Mouse (Mus musculus): ENCODE measurements around the gene Rack1. TPM values are rescaled to one million over a fixed set of nuclear protein-coding genes. Genes with fewer than 3 reads are reported as not detected.

Gene Rack1
- total and polyA plus RNA-seq, 3 experiments, result 3,744 to 6,330 (median 5,265) TPM

DNA sequence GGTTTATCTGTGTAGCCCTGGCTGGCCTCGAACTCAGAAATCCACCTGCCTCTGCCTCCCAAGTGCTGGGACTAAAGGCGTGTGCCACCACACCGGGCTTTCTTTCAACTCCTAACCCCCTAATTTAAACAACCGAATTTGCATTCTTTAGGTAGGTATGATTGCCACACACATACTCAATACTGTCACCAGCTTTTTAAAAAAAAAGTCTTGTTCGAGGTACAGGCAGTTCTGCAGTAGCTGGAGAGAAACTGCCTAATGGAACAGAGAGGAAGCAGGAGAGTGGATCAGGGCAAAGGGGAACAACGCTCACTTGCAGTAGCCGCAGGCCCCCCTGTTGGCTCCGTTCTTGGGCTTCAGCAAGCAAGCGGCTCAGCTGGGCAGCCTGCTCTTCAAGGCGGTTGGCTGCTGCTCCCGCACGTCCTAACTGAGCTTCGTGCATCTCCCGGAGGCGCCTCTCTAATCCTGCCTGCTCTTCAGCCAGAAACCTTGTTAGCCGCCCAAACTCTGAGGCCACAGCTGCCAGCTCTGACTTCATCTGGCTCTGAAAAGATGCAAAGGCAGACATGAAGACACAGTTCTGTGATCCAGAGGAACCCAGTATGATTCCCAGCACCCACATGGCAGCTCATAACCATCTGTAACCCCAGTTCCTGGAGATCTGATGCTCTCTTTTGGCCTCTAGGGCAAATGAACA is 8.8 kb downstream of the Rack1 start:
- dilution Hi-C loops (cut with MboI; ENCODE audit: extremely low pct_ligation_motif_present, extremely low pct_unique_long_range_greater_than_20kb, low sequenced_read_pairs) (no loop called here), in situ Hi-C loops (cut with MboI; ENCODE audit: low pct_ligation_motif_present, low pct_unique_long_range_greater_than_20kb, low sequenced_read_pairs) (no loop called here)
- no peak overlapping the region for H3K4me2 ChIP-seq (ENCODE audit: insufficient read depth, low read depth, poor library complexity, severe bottlenecking)
- no peak for DNase-seq (ENCODE audit: extremely low read depth)
- no peak overlapping the region for H3K27ac ChIP-seq (ENCODE audit: insufficient read depth, low read depth)
- H3K36me3 ChIP-seq (replicated peaks in 1 of 2; ENCODE audit: control insufficient read depth in 1 of 2, insufficient read depth in 1 of 2, low read length in 1 of 2), result peaks cover 85 to 97% of the 10 kb centered on the region in 2 experiments
- H3K4me1 ChIP-seq (ENCODE audit: control insufficient read depth in 1 of 2, insufficient read depth in 2 of 2), result peaks cover 3 to 54% of the 10 kb centered on the region in 2 experiments; a peak in 3 of 4 replicates
- H3K9me3 ChIP-seq (replicated peaks; ENCODE audit: low read length), result no peaks in the 10 kb centered on the region
- no peak overlapping the region for H3K4me3 ChIP-seq (replicated peaks in 1 of 3; ENCODE audit: low read depth in 2 of 3, low read length in 2 of 3, poor library complexity in 1 of 3)
- no peaks in the 10 kb centered on the region for H3K27me3 ChIP-seq (replicated peaks)
- H3K9ac ChIP-seq (ENCODE audit: insufficient read depth, low read depth), result no peak overlapping the region
- H3K79me2 ChIP-seq (replicated peaks; ENCODE audit: control insufficient read depth, extremely low read depth, insufficient read depth, poor library complexity, severe bottlenecking), result peaks cover 10% of the 10 kb centered on the region
- TF ChIP-seq POLR2AphosphoS2 (IDR thresholded peaks at IDR 0.05; ENCODE audit: low read depth, low read length), result peak; percentile 11; the same call in 1 of the 2 replicates
- TF ChIP-seq POLR2A (IDR thresholded peaks at IDR 0.05; ENCODE audit: low read depth, low read length), result peak; percentile 51
- no peak for TF ChIP-seq GABPA (IDR thresholded peaks at IDR 0.05; ENCODE audit: insufficient replicate concordance, low read depth, low read length)
- TF ChIP-seq ZMIZ1 (IDR thresholded peaks at IDR 0.05; ENCODE audit: low read depth, low read length), result peak; percentile 65
- TF ChIP-seq CHD2 (IDR thresholded peaks at IDR 0.05; ENCODE audit: low read length), result 0 out of 2 replicates have a peak, but pooled peaks have one; percentile 7

GRCm38 (mm10) chr11:48809434-48809830 is 9.3 kb downstream of the Rack1 start:
- Histone ChIP-seq H3K79me2 (replicated peaks; ENCODE audit: control insufficient read depth, extremely low read depth, insufficient read depth, poor library complexity, severe bottlenecking) (peaks cover 8% of the 10 kb centered on the region), H3K9me3 (replicated peaks; ENCODE audit: low read length) (no peaks in the 10 kb centered on the region), H3K4me3 (replicated peaks in 1 of 3; ENCODE audit: low read depth in 2 of 3, low read length in 2 of 3, poor library complexity in 1 of 3) (no peak overlapping the region), H3K36me3 (replicated peaks in 1 of 2; ENCODE audit: control insufficient read depth in 1 of 2, insufficient read depth in 1 of 2, low read length in 1 of 2) (peaks cover 80 to 96% of the 10 kb centered on the region in 2 experiments), H3K27me3 (replicated peaks) (no peaks in the 10 kb centered on the region), H3K27ac (ENCODE audit: insufficient read depth, low read depth) (no peak overlapping the region), H3K4me2 (ENCODE audit: insufficient read depth, low read depth, poor library complexity, severe bottlenecking) (no peak overlapping the region), H3K9ac (ENCODE audit: insufficient read depth, low read depth) (no peak overlapping the region), H3K4me1 (ENCODE audit: control insufficient read depth in 1 of 2, insufficient read depth in 2 of 2) (peaks cover 0 to 54% of the 10 kb centered on the region in 2 experiments; a peak in 2 of 4 replicates)
- DNase-seq (ENCODE audit: extremely low read depth), result no peak
- dilution Hi-C loops (cut with MboI; ENCODE audit: extremely low pct_ligation_motif_present, extremely low pct_unique_long_range_greater_than_20kb, low sequenced_read_pairs) (no loop called here), in situ Hi-C loops (cut with MboI; ENCODE audit: low pct_ligation_motif_present, low pct_unique_long_range_greater_than_20kb, low sequenced_read_pairs) (no loop called here)
- TF ChIP-seq SIN3A (IDR thresholded peaks at IDR 0.05; ENCODE audit: low read length) (no peak), POLR2AphosphoS2 (IDR thresholded peaks at IDR 0.05; ENCODE audit: low read depth, low read length) (peak; percentile 12; the same call in 1 of the 2 replicates), USF1 (IDR thresholded peaks at IDR 0.05; ENCODE audit: low read depth, low read length) (no peak), MYC (IDR thresholded peaks at IDR 0.05; ENCODE audit: low read depth, low read length) (no peak)

DNA sequence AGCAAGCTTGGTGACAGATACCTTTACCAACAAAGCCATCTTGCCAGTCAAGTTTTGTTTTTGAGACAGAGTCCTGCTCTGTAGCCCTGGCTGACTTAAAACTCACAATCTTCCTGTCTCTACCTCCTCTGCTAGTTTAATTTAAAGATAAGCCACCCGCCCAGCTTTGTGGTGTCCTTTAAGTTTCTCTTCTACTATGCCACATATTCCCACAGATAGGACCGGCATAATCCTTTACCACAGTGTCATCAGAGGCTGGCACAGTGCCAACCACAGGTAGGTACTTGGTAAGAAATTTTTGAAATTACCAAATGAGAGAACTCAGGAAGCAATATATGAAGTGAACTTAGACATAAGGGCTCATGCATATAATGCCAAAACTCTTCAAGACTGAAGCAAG is 10.0 kb downstream of the Rack1 start:
- H3K9ac ChIP-seq (ENCODE audit: insufficient read depth, low read depth), result no peak overlapping the region
- no peak overlapping the region for H3K27ac ChIP-seq (ENCODE audit: insufficient read depth, low read depth)
- H3K79me2 ChIP-seq (replicated peaks; ENCODE audit: control insufficient read depth, extremely low read depth, insufficient read depth, poor library complexity, severe bottlenecking), result peaks cover 11% of the 10 kb centered on the region
- no peak for TF ChIP-seq ZC3H11A (IDR thresholded peaks at IDR 0.05; ENCODE audit: low read depth, low read length)
- peaks cover 74 to 97% of the 10 kb centered on the region in 2 experiments for H3K36me3 ChIP-seq (replicated peaks in 1 of 2; ENCODE audit: control insufficient read depth in 1 of 2, insufficient read depth in 1 of 2, low read length in 1 of 2)
- peaks cover 0 to 56% of the 10 kb centered on the region in 2 experiments; a peak in 2 of 4 replicates for H3K4me1 ChIP-seq (ENCODE audit: control insufficient read depth in 1 of 2, insufficient read depth in 2 of 2)
- H3K27me3 ChIP-seq (replicated peaks), result no peaks in the 10 kb centered on the region
- no peak for DNase-seq (ENCODE audit: extremely low read depth)
- in situ Hi-C loops (cut with MboI; ENCODE audit: low pct_ligation_motif_present, low pct_unique_long_range_greater_than_20kb, low sequenced_read_pairs) (no loop called here), dilution Hi-C loops (cut with MboI; ENCODE audit: extremely low pct_ligation_motif_present, extremely low pct_unique_long_range_greater_than_20kb, low sequenced_read_pairs) (no loop called here)
- H3K4me3 ChIP-seq (replicated peaks in 1 of 3; ENCODE audit: low read depth in 2 of 3, low read length in 2 of 3, poor library complexity in 1 of 3), result no peak overlapping the region
- no peak overlapping the region for H3K4me2 ChIP-seq (ENCODE audit: insufficient read depth, low read depth, poor library complexity, severe bottlenecking)
- no peaks in the 10 kb centered on the region for H3K9me3 ChIP-seq (replicated peaks; ENCODE audit: low read length)
